Comparison of ENCODE assay signal across 8 mouse cellular contexts in genomic region chr1:69331418-69332254, GRCm38 (mm10).
DNase-seq lines count a peak whose midpoint lies in the region; ATAC-seq lines count a peak whose summit lies in the region.

No protein-coding gene starts in this region.

- H3K36me3 ChIP-seq in heart, embryonic 16.5 days (ENCODE audit: control insufficient read depth, insufficient read depth) = no peaks in the 10 kb centered on the region
- no peaks in the 10 kb centered on the region for H3K36me3 ChIP-seq in forebrain, embryonic 14.5 days (ENCODE audit: control insufficient read depth, insufficient read depth, low read length)

- DNase-seq in heart, postnatal 36 days = no peak
- peak; percentile 19 to 26 for DNase-seq in right cerebral cortex, postnatal 10 days (ENCODE audit: low spot score in 2 of 2)
- no peak for DNase-seq in right cerebral cortex, postnatal 14 days
- DNase-seq in forebrain, embryonic 14.5 days (ENCODE audit: low spot score) = peak; percentile 76
- DNase-seq in MN1 (ENCODE audit: low spot score) = no peak
- no peak for DNase-seq in cerebellum, postnatal 4 days (ENCODE audit: low spot score in 2 of 2)

- H3K27ac ChIP-seq in heart, embryonic 16.5 days (ENCODE audit: low read length) = no peak overlapping the region
- H3K27ac ChIP-seq in forebrain, embryonic 14.5 days (ENCODE audit: low read depth, low read length) = no peak overlapping the region

- H3K4me1 ChIP-seq in heart, embryonic 16.5 days (ENCODE audit: control insufficient read depth, insufficient read depth, low read length) = peaks cover 3% of the 10 kb centered on the region; the same call in 1 of the 2 replicates
- no peaks in the 10 kb centered on the region for H3K4me1 ChIP-seq in forebrain, embryonic 14.5 days (ENCODE audit: control insufficient read depth, insufficient read depth, low read length)

- H3K4me2 ChIP-seq in heart, embryonic 16.5 days (ENCODE audit: low read depth, low read length) = peak overlapping the region; percentile 59
- peak overlapping the region; percentile 40 for H3K4me2 ChIP-seq in forebrain, embryonic 14.5 days (ENCODE audit: low read length)

- H3K4me3 ChIP-seq in heart, embryonic 16.5 days (ENCODE audit: low read length) = peak overlapping the region; percentile 38
- no peak overlapping the region; the same call in 1 of the 2 replicates for H3K4me3 ChIP-seq in forebrain, embryonic 14.5 days (ENCODE audit: low read depth, low read length)

- H3K27me3 ChIP-seq in heart, embryonic 16.5 days (ENCODE audit: control insufficient read depth, insufficient read depth, low read length) = no peaks in the 10 kb centered on the region
- H3K27me3 ChIP-seq in forebrain, embryonic 14.5 days (replicated peaks; ENCODE audit: control insufficient read depth, insufficient read depth, low read length) = no peaks in the 10 kb centered on the region

- peak overlapping the region; percentile 52 for H3K9ac ChIP-seq in heart, embryonic 16.5 days (ENCODE audit: low read length)
- no peak overlapping the region for H3K9ac ChIP-seq in forebrain, embryonic 14.5 days (ENCODE audit: low read length)

- ATAC-seq in heart, embryonic 16.5 days (replicated peaks; ENCODE audit: extremely low read depth, insufficient read depth, low FRiP score) = no peak
- peak; percentile 69; the same call in 1 of the 2 replicates for ATAC-seq in forebrain, embryonic 14.5 days
- peak; percentile 84 for ATAC-seq in megakaryocyte-erythroid progenitor cell, adult 5-6 weeks (replicated peaks; ENCODE audit: low FRiP score, low TSS enrichment, poor library complexity, severe bottlenecking)

- intact Hi-C loops in heart, postnatal 36 days (cut with DNase I) = loop anchor here (1.0 kb wide), 1 partner anchor 358 kb away; no protein-coding TSS in a partner anchor

- H3K9me3 ChIP-seq in heart, embryonic 16.5 days (replicated peaks; ENCODE audit: control insufficient read depth, low read length) = no peaks in the 10 kb centered on the region
- H3K9me3 ChIP-seq in forebrain, embryonic 14.5 days (replicated peaks; ENCODE audit: control insufficient read depth, low read length) = no peaks in the 10 kb centered on the region

- 37% methylated on average over 11 of the region's 11 CpGs for WGBS in heart, embryonic 16.5 days
- 22% methylated on average over 11 of the region's 11 CpGs for WGBS in forebrain, embryonic 14.5 days

Comparison
In these comparisons a context has a peak if more than half of its experiments do, and no peak if none do; other contexts are left out.
1. DNase-seq: peak in right cerebral cortex, postnatal 10 days (2 of 2) and forebrain, embryonic 14.5 days (single experiment); none in heart, postnatal 36 days (0 of 2), right cerebral cortex, postnatal 14 days (single experiment), MN1 (single experiment) and cerebellum, postnatal 4 days (0 of 2).